Mouse (Mus musculus): Measurements from ENCODE around the gene Foxred2. TPM values are rescaled to one million over a fixed set of nuclear protein-coding genes. Genes with fewer than 3 reads are reported as not detected.

Gene Foxred2
- total RNA-seq, 2 experiments from 2014 or later: 2.8 to 3.5 TPM

DNA sequence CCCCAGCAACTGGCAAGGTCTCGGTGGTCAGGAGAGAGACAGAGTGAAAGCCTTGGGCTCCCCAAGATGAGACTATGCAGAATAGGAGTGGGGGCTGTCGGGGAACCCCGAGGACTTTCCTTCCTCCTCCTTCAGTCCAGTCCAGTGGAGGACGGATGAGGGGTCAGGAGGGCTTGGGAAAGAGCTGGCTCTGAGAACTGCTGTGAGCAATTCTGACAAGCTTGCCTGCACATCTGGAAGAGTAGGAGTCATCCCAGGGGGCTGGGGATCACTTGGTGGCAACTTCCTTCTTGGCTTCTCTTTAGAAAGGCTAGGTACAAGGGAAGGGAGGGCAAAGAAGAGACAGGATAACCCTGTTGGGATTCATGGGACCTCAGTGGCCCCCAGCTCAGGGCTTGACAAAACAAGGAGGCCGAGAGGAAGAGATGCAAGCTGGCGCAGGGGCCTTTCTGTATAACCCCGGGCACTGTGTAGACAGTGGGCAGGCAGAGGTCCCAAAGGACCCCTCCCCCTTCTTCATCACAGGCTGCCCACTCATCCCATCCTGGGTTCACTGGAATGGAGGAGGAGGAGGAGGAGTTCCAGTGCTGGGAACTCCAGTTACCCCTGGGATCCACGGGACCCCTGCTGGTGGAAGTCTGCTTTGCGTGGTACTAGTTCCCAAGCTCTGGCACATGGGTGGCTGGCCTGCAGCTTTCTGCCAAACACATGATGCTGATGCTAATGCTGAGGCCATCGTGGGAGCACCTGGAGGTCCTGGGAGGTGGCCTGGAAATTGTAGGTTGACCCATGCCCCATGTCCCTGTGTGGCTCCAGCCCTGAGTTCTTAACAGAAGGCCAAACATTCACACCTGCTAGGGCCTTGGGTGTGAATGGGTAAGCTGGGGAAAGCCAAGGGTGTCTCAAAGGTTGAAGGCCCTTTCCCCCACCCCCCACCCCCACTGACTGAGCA lies 35.7 kb downstream of the Foxred2 start:
- no peak for DNase-seq (ENCODE audit: low spot score in 2 of 2)

DNA sequence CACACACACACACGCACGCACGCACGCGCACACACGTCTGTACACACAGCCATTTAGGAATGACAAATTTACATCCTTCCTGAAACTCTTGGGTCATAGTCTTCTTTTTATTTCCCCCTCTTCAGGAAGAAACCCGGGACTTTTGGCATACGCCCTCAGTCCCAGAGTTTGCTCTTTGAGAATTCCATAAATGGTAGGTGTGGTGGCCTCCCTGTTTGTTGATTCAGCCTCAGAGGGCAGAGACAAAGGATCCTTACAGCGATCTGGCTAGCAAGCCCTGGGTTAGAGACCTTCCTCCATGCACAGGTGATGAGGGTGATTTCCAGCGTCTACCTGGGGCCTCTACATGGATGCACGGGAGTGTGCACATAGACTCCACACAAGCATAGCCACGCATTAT lies 37.1 kb downstream of the Foxred2 start:
- no peak for DNase-seq (ENCODE audit: low spot score in 2 of 2)

DNA sequence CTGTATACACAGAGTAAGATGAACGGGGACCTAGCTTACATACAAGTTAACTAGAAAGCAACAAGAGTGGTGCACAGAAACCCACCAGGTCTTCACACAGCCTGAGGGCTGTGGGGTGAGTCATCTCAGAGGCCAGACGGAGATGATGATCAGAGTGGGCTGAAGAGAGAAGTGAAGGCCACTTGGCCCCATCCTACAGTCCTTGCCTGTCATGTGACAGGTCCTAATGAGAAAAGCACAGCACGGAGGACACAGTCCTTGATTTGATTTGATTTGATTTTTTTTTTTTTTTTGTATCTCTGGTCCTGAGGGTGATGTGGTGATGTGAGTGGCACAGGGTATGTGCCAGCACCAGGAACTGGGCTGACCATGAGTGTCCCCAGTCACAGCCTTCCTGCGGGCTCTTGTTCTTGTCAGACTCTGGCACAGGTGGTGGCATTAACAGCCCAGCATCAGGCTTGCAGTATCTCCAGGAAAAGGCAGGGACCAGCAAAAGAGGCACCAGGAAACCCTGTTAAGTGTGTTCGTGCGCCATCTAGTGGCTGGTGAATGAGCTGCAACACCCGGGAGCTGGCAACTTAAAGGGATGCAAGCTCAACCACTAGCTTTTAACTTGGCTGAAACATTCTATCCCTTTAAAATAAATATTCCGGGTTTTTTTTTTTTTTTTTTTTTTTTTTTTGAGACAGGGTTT lies 39.5 kb downstream of the Foxred2 start:
- peak; percentile 89 to 93 for DNase-seq (ENCODE audit: low spot score in 2 of 2)

DNA sequence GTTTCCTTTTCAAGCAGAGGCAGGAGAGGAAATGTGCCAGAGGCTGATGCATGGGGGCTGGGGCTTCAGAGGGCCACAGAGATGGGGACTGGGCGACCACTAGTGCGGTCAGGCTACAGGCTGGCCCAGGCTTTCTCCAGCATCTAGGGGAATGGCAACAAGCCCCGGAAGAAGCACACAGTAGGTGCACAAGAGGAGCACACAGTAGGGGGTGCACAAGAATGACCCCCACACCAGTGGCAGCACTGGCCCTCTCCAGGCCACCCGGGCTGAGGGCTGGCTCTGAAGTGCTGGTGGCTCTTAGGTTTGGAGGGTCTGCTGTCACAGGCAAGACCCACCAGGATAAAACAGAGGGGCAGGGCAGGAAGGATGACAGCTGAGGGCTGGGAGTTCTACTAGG lies 41.2 kb downstream of the Foxred2 start:
- no peak for DNase-seq (ENCODE audit: low spot score in 2 of 2)

DNA sequence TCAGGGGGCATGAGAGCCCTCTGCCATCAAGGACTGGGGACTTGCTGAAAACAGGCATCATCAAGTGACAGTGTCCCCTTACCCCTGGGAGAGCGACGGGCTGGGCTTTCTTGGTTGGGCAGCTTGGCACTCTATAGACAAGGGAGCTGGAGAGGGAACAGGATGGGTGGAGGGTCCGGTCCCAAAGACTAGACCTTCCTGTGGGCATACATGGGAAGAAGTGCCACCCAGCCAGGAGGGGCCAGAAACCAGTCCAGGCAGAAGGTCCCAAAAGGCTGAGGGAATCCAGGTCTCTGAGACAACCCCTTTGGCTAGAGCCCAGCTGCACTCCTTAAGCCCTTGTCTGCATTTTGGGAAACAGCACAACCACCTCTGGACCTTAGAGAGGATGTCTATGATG lies 42.0 kb downstream of the Foxred2 start:
- DNase-seq (ENCODE audit: low spot score in 2 of 2): no peak

DNA sequence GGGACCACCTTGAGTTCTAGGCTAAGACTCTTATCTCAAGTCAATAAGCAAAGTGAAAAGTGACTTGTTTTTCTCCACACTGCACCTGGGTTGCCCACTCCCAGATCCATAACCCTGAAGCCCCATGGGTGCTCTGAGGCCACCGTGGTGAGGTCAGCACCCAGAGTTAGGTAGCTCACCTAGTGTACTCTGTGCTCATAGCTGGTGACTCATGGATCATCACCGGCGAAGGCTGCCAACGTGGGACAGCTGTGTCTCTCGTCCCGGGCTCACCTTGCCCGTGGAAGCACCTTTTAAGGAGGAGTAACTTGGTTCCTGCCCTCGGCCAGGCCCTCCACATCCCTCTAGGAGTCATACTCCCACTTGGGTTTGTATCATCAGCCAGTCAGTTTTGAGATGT lies 43.5 kb downstream of the Foxred2 start:
- peak in 1 of 2 experiments; percentile 31 for DNase-seq (ENCODE audit: low spot score in 2 of 2)

DNA sequence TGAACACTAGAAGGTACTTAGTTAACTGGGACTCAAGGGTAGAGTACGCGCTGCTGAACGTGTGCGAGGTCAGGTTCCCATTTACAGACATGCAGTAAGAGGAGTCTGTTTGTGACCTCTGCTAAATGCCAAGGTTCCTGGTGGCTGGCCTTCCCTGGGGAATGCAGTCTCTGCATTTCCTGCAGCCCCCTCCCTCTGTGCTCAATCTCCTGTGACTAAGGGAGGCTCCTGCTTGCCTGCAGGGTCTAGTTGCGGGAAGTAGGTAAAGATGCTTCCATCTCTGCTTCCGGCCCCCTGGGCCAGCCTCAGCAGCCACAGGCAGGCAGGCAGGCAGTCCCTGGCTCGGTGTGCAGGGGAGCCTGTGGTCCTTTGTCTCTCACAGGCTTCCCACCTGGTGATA lies 43.9 kb downstream of the Foxred2 start:
- DNase-seq (ENCODE audit: low spot score in 2 of 2): peak in 1 of 2 experiments; percentile 22

DNA sequence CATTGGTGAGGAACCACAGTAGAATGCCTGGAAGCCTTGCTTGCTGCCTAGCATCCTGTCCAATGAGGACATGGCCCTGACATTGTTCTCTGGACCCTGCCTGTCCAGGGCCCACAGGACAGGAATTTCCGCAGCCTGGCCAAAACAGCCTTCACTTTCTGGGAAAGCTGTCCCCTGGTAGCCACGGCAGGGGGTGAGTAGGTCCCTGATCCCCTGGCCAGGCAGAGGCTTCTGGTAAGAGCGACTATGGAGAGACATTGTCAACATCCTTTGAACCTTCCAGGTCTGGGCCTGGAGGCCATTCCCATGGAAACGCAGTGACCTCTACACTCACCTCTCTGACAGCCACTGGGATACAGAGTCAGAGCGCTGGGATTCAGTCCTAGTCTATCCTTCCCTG lies 44.5 kb downstream of the Foxred2 start:
- DNase-seq (ENCODE audit: low spot score in 2 of 2): peak in 1 of 2 experiments; percentile 27

DNA sequence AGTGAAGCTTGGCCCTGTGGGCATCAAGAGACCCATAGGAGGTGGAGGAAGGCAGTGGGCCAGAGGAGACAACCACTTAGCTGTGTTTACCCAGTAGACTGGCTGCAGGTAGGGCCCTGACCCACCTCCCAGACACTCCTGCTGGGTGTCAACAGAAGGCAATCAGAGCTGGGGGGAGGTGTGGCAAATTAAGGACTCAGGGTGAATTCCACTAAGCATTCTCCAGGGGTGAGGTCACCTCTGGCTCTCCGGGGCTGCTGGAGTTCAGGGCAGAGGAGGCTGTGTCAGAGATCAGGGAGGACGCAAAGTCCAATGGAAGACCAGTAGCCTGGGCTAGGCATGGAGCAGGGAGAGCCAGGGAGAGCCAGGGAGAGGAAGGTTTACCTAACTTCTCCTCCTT lies 45.5 kb downstream of the Foxred2 start:
- DNase-seq (ENCODE audit: low spot score in 2 of 2): peak in 1 of 2 experiments; percentile 37

DNA sequence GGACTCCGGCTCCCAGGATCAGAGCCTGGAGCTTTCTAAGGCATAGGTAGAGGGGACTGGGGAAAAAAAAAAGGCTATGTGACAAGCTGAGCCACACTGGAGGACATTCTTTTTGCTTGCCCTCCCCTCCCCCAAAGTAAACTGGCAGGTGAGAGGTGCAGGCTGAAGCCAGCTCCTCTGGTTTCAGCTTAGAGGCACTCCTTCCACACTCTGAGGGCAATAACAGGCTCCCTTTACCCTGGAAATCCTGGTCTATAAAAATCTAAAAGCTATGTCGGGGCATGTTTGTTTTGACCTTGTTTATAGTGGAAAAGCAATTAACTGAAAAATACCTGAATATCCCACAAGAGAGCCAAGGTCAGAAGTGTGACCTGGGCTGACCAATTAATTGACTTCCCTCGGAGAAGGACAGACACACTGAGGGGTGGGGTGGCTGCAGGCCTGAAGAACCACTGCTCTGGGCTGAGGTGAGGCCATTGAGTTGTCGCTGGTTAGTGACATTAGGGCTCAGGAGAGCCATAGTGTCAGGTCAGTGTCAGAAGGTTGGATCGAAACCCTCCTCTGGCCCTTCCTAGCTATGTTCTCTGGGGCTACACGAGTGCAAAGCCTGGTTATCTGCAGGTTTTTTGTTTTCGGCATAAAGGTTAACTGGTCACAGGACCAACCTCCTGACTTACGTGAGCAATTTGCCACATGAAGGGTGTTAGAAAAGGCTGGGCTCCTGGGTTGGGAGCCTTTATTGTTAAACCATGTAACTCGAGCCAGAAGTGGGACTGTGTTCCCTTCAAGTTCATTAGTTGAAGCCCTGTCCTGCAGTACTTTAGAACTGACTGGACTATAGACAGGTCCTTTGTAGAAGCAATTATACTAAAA lies 48.6 kb downstream of the Foxred2 start:
- DNase-seq (ENCODE audit: low spot score in 2 of 2): no peak

DNA sequence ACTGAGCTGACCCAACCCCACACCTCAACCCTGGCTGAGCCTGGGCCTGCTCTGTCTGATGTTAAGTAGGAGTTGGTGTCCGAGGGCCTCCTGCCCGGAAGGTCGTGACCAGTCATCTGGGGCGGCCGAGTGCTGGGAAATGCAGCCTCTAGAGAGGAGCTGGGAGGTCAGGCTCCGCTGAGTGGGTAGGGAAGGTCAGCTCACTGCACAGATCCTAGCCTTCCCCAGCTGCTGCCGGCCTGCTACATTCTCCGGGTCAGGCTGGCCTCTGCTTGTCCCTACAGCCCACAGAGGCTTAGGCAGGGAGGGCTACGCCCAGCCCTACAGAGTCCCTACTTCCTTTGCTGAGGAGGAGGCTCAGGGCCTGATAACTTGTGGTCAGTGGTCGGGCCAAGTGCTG lies 50.0 kb downstream of the Foxred2 start:
- no peak for DNase-seq (ENCODE audit: low spot score in 2 of 2)

DNA sequence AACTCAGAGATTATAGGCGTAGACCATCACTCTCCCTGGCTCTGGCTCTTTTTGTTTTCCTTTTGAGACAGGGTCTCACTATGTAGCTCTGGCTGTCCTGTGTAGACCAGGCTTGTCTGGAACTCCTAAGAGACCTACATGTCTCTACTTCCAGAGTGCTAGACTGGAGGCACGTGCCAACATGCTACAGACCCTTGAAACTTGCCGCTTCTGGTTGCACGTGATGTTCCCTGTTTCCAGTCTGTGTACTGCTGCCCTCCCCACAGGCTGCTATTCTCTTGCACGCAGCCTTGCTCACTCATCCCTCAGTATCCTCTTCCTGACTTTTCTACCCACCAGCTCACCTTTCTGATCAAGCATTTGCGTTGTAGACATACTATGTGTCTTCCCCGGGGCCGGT lies 50.4 kb downstream of the Foxred2 start:
- DNase-seq (ENCODE audit: low spot score in 2 of 2): no peak

DNA sequence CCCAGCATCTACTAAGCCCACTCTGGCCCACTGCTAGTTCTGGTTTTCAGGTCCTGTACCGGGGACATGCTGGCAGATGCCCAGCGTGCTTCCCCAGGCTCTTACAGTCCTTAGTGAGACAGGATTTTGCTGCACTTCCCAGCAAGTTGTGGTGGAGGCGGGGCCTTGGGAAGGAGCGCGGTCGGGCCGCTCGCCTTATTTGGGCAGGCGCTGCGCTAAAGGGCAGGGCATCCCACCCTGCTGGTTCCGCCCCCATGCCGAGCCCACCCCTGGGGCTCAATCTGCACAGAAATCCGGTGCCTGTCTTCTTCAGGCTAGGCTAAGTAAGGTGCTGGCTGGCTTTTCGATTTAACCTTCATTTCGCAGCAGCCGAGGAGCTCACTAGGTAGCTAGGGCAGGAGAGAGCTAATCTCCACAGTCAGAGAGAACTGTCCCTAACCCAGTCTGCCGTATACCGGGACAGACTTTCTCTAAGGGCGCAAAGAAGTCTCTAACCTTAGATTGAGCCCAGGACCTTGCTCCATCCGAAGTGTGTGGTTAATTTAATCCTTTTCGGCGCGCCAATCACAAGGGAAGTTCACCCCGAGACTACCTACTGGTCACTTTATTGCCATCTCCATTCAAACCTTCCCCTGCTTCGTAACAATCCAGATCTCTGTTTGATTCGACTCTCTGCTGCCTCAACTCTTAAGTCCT lies 51.1 kb downstream of the Foxred2 start:
- DNase-seq (ENCODE audit: low spot score in 2 of 2): peak in 1 of 2 experiments; percentile 72

DNA sequence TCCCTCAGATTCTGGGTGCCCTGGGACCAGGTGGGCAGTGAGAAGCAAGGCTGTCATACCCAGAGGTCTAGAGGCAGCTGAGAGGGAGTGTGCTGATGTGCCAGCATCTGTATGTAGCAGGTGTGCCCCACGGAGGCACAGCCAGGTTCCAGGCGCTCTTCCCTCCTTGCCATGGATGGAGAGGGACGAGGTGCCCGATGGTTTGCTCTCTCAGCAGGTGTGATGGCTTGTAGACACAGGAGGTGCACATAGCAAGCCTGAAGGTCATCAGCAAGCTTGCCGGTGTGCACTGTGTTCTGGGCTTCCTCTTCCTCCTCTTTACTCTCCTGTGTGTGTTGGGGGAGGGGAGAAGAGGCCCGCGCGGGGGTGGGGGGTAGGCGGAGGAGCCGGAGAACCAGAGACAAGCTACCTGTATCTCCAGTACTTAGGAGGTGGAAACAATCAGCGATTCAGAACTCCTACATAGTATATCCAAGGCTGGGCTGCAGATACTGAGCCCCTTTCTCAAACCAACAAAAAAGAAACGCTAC lies 52.1 kb downstream of the Foxred2 start:
- DNase-seq (ENCODE audit: low spot score in 2 of 2): no peak

DNA sequence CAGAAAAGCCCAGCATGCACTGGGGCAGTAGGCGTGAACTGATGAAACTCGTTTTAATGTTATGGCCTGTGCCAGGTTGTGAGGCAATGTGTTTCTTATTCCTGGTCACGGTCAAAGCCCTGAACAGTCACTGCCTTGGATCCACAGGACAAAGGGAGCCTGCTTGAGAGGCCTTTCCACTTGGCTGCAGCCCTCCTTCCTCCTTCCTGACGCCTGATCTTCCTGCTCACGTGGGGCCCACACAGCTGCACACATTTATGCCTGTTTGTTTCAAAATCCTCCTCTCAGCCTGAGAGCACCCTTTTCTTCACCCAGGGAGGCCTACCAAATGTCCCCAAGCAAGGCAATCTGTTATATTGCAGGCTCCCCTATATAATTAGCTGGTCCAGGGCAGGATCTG lies 53.3 kb downstream of the Foxred2 start:
- DNase-seq (ENCODE audit: low spot score in 2 of 2): no peak

DNA sequence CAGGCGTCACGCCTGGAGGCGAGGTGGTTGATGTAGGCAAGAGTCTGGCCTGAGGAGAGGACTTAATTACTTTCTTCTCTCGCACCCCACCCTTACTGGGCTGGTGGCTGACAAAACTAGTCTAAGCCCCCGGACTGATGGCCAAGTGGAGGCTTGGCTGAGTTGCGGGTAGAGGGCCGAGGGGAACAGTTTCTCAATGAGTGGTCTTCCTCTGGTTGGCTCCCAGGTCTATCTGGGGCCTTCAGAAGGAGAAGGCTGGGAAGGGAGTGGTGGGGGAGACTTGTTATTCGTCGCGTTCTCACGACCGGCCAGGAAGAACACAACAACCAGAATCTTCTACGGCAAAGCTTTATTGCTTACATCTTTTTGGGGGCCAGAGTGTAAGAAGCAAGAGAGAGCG lies 61.6 kb downstream of the Foxred2 start:
- no peak for DNase-seq (ENCODE audit: low spot score in 2 of 2)

DNA sequence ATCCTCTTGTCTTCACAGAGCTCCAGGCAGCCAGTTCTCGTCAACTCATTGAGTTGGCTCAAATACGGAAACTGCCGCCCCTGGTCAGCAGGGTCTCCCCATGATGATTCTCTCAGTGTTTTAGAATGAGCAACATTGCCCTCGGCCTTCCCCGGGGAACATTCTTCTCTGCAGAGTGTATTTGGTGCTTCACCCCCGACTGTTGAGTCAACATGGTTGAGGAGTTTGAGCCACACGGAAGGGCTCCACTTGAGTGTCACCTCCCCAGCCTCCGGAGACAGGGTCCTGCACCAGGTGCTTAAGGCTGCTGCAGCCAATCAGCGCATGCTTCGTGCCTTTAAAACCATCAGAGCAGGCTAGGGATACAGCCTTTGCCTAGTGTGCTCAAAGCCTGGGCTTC lies 63.2 kb downstream of the Foxred2 start:
- no peak for DNase-seq (ENCODE audit: low spot score in 2 of 2)

DNA sequence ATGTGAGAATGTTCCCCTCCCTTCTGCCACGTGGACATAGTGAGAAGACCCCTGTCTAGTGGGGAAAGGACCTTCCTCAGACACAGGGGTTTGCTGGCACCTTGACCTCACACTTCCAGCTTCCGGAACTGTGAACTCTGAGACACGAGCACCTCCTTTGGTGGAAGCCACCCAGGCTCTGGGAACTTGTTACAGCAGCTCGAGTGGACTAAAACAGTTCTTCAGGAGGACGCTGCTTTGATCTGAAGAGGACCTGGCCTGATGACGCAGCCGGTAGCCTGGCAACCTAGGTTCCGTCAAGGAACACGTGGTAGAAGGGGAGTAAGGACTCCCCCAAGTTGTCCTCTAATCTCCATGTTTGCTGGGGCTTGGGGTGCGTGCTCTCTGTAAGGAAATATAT lies 64.1 kb downstream of the Foxred2 start:
- DNase-seq (ENCODE audit: low spot score in 2 of 2): no peak

DNA sequence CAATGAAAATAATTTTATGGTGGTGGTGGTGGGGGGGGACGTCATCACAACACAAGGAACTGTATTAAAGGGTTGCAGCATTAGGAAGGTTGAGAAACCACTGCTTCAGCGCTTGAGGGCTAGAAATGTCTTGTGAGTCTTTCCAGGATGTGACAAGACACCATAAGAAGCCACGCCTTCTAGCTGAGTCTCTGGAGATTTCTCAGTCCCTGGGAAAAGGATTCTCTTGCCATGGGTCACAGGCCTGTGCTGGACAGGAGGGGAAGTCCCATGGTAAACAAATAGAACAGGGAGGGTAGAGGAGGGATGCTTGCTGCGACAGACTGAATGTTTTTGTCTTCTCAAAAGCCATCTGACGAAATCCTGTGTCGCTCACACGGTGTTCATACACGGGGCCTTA lies 64.8 kb downstream of the Foxred2 start:
- no peak for DNase-seq (ENCODE audit: low spot score in 2 of 2)
